Mouse (Mus musculus) testis, adult 10 weeks (tissue): ENCODE measurements around the gene Recql. TPM values are rescaled to one million over a fixed set of nuclear protein-coding genes. Genes with fewer than 3 reads are reported as not detected.

Source experiments
- polyA plus RNA-seq: library from polyadenylated mRNA; stranded (reverse); fragments of 350-450 nt; fragmentation: Illumina TruSeq; extraction: RNeasy Lipid Tissue Mini Kit (QIAGEN cat#74804); gene quantifications from one replicate; pipeline ENCODE4 v1.2.3, GENCODE M21; 2014; ENCODE audit warnings: low read depth, low replicate concordance

Gene Recql
- polyA plus RNA-seq, result 47.1 TPM

GRCm38 (mm10) chr6:142387011-142387754, at the start of gene Recql, which contains the start of gene Golt1b:
Recql (minus strand) TSS chr6:142387087.
Golt1b (plus strand) TSS chr6:142387221.

GRCm38 (mm10) chr6:142412906-142413491, 26.1 kb upstream of the Recql start, which contains the start of gene Spx:
Spx (plus strand) TSS chr6:142413441.

GRCm38 (mm10) chr6:142345440-142346038, 41.3 kb downstream of the Recql start, which contains the start of gene Pyroxd1:
Pyroxd1 (plus strand) TSS chr6:142345654.

GRCm38 (mm10) chr6:142322881-142323280, 64.0 kb downstream of the Recql start, which contains the start of gene Slco1a5:
Slco1a5 (minus strand) TSS chr6:142322981.

Other genes with a start within 250 kb of the Recql start
- 1.5 TPM for gene Slco1a6, start 178.6 kb downstream of the Recql start, polyA plus RNA-seq
- not detected for gene Iapp, start 88.7 kb downstream of the Recql start, polyA plus RNA-seq
- 4.2 TPM for gene Slco1a5, start 64.1 kb downstream of the Recql start, polyA plus RNA-seq
- gene Pyroxd1, start 41.4 kb downstream of the Recql start, polyA plus RNA-seq, result 38.2 TPM
- gene Golt1b, start 134 bp upstream of the Recql start, polyA plus RNA-seq, result 27.4 TPM
- gene Spx, start 26.4 kb upstream of the Recql start, polyA plus RNA-seq, result 0.29 TPM
- not detected for gene Gys2, start 86.0 kb upstream of the Recql start, polyA plus RNA-seq
- gene Ldhb, start 120.9 kb upstream of the Recql start, polyA plus RNA-seq, result 76.3 TPM
- 0.27 TPM for gene Kcnj8, start 184.5 kb upstream of the Recql start, polyA plus RNA-seq